Mouse (Mus musculus): Measurements from ENCODE around the gene Mamdc4.
A peak's percentile ranks its signal among the peaks of the same experiment; 100 is the strongest.

The Mamdc4 gene

DNA sequence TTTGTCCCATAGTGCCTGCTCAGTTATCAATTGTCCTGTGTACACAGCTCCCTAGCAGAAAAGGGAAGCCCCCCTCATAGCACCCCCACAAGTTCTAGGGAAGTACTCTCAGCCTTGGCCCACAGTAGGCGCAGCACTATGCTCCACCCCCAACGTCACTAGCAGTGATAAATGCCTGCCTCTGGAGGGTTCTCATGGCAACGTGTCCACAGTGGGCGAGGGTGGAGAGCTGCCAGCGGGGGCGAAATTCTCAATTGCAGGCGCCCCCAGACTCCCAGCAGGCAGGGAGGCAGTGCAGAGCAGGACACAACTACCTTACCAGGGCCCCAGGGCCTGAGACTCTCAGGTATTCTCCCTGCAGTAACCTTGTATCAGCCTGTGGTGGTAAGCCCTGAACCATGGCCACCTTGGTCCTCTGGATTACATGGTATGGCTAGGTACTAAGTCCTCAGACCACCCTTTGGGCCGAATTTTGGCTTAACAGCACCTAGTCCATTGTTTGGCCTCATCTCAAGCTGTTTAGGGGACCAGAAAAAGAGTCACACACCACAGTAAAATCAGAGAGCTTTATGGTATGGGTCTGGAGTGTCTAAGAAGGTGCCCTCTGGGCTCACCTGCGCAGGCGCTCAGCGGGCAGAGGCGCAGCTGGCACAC lies 7.9 kb upstream of the Mamdc4 start:
- DNase-seq, result no peak

DNA sequence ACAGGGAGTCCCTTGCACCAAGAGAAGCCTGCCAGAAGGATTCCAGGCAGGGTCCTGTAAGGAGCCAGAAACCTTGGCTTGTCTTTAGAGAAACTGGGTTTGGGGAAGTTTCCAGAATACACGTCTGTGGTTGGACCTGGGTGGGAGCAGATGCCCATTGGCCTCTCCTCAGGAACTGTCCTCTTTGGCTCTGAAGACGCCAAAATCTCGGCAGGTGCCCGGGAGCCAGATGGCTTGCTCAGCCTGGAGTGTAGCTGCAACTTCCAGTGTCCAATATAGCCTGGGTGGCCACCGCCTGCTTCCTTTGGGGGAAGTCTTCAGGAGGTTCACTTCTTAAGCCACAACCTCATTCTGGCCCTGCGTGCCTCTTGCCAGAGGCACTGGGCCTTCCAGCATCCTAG lies 7.3 kb upstream of the Mamdc4 start:
- DNase-seq, result no peak

DNA sequence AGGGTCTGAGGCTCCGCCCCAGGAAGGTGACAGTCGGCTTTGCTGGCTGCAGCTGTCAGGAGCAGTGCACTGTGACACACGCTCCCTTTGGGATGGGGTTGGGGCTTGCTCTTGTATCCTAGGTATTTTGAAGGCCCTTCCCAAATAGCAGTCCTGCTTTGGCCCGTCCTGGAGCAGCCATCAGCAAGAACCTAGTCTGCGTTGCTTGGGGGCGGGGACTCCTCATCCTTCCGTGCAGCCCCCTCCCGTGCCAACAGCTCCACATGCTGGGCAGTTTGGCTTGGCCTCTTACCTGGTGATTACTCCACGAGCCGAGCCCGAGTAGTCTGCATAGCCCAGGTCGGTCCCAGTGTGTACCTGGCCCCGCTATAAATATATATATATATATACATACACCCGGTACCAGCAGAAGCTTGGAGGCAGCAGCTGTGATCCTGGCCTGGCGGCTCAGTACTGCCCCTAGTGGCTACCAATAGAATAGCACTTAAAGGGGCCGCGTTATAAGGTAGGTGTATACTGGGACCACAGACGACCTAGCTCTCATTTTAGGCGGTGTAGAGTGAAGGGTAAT lies 6.7 kb upstream of the Mamdc4 start, which contains the start of gene Ajm1:
TSS of gene Ajm1 (minus strand) at position 464 of the 571 bp plus-strand sequence.
- peak; percentile 72 for DNase-seq

DNA sequence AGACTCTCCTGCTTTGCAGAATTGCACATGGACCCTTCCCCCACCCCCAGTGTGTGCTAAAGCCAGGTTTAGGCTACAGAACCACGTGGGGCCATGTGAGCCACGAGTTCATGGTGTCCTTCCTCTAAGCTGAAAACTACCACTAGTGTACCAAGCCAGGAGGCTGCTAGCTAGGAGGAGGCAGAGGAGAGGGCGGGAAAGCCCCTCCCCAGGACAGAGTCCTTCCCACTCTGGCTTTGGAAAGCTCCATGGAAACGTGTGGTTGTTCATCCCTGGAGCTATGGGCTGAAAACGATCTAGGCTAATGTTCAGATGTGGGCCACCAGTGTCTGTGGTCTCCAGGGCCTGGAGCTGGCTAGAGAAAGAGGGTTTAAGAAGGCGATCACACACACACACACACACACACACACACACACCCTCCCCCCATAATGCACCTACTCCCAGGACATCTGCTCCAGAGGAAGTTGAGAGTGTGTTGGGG lies 6.0 kb upstream of the Mamdc4 start:
- no peak for DNase-seq

DNA sequence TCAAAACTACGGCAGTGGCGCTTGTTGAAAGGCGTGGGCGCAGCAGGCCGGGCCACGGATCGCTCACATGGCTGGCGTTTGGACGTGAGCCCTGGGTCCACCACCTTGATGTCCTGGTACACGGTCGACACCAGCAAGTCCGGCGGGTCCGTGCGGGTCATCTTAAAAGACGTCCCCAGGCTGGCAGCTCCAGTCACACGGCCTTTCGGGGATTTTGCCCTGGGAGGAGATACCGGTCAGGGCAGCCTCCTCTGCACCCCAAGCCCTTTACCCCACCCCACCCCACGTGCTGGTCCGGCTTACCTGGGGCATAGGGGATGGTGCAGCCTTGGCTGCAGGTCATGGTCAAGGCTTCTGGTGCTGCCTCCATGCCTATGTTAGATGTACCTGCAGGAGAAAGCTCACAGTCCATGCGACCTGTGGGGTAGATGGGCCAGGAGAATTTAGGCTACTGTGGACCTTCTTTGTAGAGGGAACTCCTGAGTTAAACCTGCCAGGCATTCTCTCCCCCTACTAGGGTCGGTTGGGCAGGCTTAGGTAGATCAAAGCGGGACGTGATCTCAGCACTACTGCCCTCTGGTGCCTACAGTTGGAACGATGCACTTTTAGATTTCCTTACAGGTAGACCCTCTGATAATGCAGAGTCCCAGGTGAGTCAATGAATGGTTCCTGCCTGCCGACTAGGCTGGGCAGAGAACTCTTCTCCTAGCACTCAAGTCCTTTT lies 5.3 kb upstream of the Mamdc4 start:
- peak; percentile 78 for DNase-seq

DNA sequence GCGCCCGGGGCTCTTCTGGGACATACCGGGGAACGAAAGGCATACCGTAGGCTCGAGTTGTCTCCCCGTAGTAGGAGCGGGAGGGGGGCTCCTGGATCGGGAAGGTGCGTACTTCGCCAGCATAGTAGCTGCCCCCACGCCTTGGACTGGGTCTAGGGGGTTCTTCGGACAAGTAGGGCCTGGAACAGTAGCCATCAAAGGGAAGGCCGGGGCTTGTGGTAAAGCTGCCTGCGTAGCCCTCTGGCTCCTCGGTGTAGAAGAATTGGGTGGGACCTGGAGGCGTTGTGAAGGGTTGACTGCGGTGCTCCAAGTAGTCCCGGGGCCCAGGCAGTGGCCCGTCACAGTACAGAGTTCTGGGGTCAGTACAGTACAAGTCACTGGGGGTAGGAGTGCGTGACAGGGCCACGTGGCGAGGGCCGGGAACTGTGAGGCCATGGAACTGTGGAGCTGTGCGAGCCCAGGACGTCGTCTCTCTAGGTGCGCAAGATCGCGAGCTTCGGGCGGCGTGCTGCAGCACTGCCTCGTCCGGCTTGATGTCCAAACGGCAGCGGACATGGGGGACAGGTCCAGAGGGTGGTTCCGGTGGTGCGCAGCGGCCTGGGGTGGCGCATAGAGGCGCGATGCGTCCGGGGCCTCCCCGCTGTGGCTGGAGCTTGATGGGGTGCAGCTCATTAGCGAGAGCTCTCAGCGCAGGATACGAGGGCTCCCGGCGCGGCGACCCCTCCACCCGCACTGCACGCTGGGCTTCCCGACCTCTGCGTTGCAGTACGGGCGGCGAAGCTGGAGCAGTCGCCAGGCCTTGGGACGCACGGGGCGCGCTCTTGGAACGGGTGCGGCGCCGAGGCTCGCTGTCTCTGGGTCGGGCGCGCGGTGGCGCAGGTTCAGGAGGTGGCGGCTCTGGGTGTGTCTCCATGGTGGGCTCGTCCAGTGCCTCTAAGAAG lies 4.4 kb upstream of the Mamdc4 start:
- DNase-seq, result no peak

DNA sequence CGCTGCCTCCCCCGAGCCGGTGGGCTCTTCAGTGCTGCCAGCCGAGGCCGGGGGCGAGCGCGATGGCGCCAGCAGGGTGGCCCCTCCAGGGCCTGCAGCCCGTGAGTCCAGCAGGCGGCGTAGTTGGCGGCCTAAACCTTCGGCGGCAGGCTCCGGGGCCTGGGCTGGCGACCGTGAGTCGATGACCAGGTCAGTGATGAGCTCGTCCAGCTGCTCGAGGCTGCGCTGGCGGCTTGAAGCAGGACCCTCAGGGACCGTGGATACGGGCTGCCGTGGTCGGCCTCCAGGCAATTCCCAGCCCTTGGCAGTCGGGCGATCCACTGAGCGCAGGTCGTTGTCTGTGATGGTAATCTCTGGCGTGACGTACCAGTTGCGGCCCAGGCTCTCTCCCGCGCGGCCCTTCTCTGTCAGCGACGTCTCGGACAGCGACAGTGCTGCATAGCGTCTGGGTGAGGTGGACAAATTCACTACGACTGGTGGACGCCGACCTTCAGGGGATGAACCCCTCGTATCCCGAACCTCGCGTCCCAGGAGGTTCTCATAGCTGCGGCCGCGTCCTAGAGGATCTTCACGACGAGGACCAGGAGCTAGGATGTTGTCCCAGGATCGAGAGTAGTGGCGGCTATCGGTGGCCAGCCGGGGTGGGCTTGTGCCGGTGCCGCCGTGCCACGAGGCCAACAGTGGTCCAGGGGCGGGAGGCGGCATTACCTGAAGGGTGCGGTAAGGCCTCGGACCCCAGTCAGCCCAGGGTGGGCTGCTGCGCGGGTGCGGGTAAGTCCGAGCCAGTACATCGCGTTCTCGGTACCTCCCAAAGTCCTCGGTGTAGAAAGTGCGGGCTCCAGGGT lies 3.5 kb upstream of the Mamdc4 start:
- DNase-seq, result no peak

DNA sequence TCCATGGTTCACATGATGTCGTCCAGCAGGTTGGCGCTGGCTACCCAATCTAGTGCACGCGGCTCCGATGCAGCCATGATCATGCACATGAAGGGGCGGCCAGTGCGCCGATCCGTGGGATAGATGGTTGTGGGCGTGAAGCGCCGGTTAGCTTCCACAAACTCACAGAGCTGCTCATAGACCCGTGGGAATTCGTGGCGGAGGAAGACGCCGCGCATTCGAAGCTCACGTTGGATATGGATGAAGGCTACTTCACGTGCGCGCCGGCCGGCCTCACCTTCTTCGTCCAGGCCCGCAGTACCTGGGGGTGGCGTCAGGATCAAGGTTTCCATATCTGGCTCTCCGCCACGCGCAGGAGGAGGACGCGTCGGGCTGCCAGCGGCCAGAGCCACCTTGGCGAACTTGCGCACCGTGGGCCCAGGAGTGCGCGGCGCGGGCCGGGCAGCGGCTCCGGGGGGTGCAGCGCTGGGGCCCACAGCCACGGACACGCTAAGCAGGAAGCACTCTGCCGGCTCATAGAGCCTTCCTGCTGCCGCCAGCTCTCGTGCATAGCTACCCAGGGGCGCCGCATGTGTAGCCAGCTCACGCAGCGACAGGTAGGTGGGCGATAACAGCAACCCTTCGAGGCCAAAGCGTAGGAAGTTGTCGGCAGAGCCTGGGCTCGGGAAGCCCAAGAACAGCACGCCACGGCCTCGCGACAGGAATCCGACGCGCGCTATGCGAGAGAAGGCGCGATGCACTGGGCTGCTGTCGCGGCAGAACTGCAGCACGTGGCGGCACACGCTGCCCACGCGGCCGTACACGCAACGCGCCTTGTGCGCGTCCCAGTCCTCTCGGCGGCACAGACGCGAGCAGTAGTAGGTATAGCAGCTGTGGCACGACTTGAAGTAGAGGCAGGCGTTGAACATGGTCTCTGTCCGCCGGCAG lies 2.6 kb upstream of the Mamdc4 start:
- DNase-seq, result peak; percentile 31

DNA sequence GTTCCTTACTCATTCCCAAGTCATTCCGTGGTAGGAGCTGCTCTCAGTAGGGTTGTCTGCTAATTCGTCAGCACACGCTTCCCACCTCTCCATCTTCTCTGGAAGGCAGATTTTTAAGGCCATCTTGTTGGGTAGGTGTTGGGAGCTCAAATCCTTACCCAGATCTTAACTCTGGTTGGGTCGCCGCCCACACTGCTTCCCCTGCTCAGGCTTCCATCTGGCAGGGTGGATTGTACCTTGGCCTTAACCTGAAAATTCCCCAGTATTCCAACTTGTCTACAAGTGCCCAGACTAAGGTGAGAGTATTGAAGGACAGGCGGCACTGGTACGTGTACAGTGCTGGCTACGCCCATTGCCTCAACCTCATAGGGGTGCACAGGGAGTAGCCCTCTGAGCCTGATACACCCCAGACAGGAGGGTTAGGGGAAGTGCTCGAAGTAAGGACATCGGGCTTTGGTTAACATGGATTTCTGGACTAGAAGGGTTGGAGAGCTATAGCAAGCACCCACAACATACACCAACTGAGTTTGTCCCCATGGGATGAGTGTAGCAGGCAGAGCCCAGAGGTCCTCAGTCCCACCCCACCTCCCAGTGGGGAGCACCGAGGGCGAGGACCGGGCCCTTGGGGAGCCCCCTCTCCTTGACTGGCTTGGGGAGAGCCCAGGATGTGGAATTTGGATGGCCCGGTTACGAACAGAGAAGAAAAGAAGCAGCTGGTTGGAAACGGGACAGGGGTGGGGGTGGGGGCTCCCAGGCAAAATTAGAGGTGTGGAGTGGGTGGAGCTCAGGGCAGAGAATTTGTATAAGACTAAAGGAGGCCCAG lies 1.6 kb upstream of the Mamdc4 start:
- DNase-seq, result no peak

DNA sequence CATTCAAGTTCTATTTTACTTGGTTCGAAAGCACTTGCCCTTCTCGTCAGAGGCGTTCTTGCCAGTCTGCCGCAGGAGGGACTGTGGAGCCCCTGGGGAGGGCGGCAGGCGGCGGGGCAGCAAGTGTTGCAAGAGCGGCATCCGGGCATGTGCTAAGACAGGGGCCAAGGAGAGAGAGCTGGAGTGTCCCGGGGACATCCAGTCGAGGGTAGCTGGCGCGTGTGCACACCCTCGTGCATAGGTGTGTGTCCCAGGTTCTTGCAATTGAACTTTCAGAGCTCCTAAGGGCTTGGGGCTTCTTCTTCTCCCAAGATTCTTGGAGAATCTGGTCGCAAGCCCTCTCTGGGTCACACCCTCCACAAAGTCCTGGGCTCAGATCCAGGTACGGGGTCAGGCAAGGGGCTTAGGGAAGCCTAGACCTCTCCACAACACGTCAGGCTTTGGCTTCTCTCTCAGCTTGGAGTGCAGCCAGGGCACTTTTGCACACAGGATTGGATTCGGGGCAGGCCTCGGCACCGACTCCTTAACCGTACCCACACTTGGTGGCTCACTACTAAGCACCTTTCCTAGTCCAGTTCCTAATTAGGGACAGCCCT lies 885 bp upstream of the Mamdc4 start:
- peak; percentile 78 for DNase-seq

DNA sequence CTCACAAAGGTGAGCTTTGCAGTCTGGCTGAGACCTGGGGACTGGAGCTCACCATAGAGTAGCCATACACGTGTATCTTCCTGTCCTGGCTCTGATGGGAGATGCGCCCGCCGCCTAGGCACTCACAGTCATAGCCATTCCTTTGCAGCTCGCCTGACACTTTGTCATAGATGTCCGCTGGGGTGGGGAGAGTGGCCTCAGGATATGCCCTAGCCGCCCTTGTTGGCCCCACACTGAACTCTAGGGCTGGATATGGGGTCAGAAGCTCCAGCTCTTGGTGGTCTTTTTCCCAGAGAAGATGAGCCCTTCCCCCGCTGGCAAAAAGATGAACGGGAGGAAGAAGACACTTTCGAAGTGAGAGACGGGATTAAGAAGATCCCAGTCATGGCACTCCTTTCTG lies 509 bp downstream of the Mamdc4 start:
- no peak for DNase-seq

DNA sequence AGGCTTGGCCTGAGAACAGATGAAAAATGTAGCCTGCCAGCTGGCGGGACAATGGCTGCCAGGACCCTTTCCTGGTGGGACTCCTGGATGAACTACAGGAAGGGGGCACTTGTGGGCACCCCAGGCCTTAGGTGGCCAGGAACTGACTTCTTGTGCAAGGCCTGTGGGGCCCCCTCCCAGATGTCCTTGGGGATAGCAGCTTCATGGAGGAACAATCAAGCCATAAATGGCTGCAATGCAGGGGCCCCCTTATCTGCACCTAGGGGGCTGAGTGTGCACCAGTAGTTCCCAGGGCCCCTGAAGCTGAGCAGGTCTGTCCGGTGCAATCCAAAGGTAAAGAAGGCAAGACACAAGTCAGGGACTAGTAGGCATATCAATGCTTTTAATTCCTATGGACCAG lies 1.6 kb downstream of the Mamdc4 start:
- DNase-seq, result no peak

DNA sequence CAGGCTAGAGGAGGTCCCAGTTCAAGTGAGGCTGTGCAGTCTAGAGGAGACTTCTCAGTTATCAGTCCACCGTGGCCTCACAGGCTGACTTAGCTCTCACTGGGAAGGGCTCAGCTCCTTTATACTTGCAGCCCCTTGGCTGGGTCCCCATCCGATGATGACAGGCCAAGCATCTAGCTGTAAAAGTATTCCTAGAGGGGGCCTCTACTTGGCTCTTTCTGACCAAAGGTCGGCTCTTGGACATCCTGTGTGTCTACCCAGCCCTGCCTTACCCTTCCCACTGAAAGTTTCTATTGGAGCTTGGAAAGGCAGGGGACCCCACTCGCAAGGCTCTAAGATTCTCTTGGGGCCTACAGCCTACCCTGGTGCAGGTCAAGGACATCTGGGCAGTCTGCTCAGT lies 3.4 kb downstream of the Mamdc4 start:
- DNase-seq, result no peak

DNA sequence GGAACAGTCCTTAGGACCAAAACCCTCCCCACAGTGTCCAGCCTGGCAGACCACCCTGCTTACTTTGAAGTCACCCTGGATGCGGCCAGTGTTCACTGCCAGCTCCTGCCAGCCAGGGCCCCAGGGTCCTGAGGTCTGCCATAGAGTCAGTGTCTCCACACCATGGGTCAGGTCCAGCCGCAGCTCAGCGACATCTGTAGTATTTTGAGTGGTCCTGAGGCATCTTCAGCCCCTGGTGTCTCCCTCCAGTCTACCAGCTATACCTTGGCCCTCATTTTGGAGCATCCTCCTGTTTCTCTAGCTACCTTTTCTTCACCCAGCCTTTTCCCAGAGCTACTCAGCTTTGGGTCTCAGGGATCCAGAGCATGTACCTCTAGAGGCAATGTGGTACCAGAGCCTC lies 5.3 kb downstream of the Mamdc4 start:
- DNase-seq, result no peak

DNA sequence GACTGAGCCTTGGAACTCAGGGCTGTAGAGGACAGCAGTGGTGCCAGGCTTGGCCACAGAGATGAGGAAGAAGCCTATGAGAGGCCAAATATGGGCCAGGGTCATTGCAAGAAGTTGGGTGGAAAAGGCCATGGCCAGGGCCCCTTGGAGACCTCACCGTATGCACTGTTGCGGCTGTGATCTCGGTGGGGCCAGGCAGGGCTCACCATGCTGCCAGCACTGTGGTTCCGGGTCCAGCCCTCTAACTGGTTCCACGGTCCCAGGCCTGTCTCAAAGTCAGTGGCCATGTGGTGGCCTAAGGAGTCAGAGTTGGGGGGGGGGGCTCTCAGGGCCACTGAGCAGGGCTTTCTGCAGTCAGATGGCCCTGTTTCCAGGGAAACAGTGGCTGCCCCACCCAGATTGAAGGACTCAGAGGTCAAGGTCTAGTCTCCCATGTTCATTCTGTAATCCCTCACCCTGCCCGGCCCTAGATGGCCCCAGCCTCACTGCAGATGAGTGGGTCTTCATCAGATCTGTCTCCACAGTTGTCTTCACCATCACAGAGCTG lies 6.1 kb downstream of the Mamdc4 start:
- no peak for DNase-seq

DNA sequence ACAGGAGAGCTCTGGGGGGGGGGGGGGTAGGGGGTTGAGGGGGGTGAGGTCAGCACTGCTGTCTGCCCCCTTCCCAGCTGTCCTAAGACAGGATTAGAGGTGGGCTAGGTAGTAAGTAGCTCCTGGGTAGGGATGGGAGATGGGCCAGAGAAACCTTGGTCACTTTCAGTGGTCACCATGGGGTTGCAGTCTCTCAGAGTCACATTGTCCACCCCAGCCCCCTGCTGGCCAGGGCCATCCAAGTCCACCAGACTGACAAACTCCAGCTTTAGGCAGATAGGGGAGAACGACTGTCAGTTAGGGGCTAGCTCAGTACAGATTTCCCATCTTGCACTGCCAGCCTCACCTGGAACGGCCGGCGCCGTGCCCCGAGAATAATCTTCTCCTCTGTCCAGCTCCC lies 8.1 kb downstream of the Mamdc4 start:
- no peak for DNase-seq

DNA sequence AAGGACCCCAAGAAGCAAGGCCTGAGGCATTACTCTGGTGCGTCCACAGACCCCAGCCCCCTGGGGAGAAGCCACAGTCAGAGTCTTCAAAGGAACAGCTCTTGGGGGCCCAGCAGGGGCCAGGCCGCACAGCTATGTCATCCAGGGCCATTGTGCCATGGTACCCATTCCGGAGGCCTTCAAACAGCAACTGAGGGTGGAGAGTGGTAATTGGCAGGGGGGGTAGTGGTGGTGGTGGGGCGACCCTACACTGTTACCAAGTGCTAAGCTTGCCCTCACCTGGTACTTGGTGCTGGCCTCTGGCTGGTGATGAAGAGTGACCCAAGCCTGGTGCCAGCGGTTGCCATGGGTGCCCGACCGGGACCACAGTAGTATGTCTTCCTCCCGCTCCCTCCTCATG lies 8.9 kb downstream of the Mamdc4 start:
- no peak for DNase-seq

DNA sequence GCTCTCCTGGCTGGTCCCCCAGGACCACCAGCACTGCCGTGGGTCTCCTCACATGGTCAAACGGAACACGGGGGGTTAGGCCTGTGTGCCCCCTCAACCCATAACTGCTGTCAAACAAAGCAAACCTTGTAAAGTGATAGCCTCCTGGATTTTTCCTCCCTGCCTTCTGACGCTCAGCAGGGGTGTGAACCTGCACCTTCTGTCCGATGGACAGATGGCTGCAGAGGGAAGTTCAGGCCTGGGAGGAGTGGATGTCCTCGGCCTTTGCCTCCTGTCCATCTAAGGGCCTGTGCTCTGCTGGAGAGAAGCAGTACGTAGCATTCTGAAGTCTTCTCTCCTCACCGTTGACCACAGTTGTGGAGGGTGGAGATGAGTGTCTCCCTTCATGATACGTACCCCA lies 12.7 kb downstream of the Mamdc4 start:
- no peak for DNase-seq

DNA sequence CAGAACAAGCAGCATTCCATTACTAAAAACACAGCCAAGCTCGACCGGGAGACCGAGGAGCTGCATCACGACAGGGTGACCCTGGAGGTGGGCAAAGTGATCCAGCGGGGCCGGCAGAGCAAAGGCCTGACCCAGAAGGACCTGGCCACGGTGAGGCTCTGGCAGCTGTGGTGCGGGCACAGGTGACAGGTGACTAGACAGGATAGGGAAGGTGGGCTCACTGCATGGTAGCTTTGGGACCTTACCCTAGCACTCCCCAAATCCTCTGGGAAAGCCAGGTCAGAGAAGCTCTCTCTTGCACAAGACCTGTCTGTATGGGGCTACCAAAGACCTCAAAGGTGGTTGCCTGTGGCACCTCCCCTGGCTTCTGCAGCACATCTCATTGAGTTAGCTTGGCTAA lies 14.1 kb downstream of the Mamdc4 start:
- DNase-seq, result no peak

Data from thymus, postnatal 14 days (tissue).